Mouse (Mus musculus): ENCODE measurements around the gene Prmt8.

DNA sequence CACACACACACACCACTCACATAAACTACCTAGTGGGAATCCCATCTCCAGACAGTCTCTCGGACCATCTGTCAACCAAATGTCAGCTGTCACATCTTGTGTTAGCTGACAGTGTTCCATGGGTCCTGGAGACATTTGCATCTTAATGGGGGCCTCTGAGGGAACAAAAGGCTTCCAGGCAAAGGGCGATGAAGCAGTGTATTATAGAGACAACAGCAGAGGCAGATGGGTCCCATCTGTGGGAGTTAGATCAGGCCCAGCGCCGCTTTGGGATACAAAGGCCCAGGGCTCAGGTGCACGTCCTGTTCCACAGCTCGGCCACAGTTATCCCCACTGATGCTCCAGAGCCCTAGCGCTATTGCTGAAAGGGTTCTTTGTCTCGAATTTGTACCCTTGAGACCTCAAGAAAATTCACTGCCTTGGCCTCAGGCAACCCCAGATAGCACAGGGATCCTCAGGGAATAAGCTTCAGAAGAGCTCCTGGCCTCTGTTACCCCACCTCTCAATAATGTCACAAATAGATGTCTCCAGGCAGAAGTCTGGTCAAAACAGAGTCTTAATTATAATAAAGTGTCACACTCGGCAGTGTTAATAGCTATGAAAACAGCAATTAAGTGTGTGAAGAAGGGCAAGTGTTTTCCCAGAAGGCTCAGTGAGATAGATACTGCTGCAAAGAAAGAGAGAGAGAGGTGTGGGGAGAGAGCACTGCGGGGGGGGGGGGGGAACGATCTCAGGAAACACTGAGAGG, 68.1 kb downstream of the Prmt8 start:
- TF ChIP-seq CTCF (IDR thresholded peaks at IDR 0.05; ENCODE audit: control insufficient read depth, insufficient read depth, insufficient read length) (no peak), MYOD1 (IDR thresholded peaks at IDR 0.05; ENCODE audit: control insufficient read depth, insufficient read length, low read depth) (no peak), MYOG (IDR thresholded peaks at IDR 0.05; ENCODE audit: control insufficient read depth, extremely low read depth, insufficient read length) (no peak), FOSL1 (IDR thresholded peaks at IDR 0.05; ENCODE audit: insufficient read depth, low read length, poor library complexity, severe bottlenecking) (no peak)
